Mouse (Mus musculus): Measurements from ENCODE around the gene Zfp985. TPM values are rescaled to one million over a fixed set of nuclear protein-coding genes. Genes with fewer than 3 reads are reported as not detected.
A peak's percentile ranks its signal among the peaks of the same experiment; 100 is the strongest.
"Not testable (repeated sequence)": the region's sequence is repeated elsewhere in the genome, so short reads cannot be mapped to it uniquely, and the experiment has no call there.

Zfp985 gene
- not detected in 2 replicates for total RNA-seq (2017)

DNA sequence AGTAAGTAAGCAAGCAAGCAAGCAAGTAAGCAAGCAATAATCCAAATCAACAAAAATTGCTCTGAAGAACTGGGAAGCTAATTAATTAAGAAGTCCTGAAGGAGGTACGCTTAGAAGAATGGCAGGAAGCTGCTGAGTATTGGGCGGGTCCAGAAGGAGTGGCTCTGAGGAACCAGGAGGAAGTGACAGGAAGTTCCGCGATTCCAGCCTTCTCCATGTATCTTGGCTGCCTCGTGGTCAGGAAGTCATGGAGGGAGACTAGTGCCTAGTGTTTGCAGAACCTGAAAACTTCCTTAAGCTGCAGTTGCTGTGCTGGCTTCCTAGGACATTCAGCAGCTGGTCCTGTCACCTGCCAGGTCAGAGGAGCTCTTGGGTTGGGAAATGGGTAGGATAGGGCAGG lies at the start of gene Zfp985:
Zfp985 (plus strand) TSS at position 207 of the 400 bp plus-strand sequence.
- not testable (repeated sequence) for ATAC-seq (ENCODE audit: extremely low read depth, insufficient number of reproducible peaks, low FRiP score, poor library complexity, severe bottlenecking)

DNA sequence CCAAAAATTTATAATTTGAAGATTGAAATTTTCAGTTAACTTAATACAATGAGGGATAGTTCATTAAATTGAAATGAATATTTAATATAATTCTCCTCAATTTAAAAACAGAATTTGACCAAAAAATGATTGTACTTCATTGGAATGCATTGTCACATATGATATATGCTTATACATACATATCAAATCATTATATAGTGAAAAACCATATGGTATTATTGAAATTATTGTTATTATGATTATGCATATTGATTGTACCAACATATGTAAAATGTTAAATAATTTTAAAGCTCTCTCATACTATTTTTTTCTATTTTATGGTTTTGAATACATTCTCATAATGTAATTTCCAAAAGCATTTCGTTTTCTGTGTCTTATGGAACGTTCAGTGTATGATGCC lies 43.9 kb upstream of the Zfp985 start:
- ATAC-seq (ENCODE audit: extremely low read depth, insufficient number of reproducible peaks, low FRiP score, poor library complexity, severe bottlenecking), result no peak

DNA sequence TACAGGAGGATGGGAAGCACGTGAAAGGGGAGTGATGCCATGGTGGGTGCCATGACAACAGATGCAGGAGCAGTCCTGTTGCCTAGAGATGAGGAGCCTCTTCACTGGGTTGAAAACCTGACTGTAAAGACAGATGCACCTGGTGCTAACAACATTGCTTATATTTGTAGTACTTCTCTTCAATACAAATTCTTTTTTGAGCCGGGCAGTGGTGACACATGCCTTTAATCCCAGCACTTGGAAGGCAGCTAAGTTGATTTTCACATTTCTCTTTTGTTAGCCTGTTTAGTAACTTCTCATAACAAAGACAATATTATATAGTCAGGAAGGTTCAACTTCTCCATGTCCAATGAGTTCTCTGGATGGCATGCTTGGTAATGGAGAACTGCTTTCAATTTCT lies 34.1 kb upstream of the Zfp985 start:
- no peak for ATAC-seq (ENCODE audit: extremely low read depth, insufficient number of reproducible peaks, low FRiP score, poor library complexity, severe bottlenecking)

DNA sequence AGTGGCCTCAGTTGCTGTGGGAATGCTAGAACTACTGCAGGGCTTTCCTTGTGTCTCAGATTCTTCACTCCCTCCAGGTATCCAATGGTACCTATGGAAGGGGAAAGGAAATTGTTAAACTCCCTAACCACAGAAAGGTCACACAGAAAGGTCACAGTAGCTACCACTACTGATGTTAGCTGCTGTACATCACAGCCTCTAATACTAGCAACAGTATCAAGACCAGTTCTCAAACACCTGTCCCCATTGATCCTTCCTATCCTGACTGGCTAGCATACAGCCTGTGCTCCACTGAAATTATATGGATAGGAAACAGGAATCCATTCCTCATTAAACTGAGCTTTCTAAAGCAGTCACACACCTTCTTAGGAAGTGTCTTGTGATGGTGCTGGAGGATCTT lies 33.0 kb upstream of the Zfp985 start:
- 0 out of 2 replicates have a peak, but pooled peaks have one; percentile 6 for ATAC-seq (ENCODE audit: extremely low read depth, insufficient number of reproducible peaks, low FRiP score, poor library complexity, severe bottlenecking)

DNA sequence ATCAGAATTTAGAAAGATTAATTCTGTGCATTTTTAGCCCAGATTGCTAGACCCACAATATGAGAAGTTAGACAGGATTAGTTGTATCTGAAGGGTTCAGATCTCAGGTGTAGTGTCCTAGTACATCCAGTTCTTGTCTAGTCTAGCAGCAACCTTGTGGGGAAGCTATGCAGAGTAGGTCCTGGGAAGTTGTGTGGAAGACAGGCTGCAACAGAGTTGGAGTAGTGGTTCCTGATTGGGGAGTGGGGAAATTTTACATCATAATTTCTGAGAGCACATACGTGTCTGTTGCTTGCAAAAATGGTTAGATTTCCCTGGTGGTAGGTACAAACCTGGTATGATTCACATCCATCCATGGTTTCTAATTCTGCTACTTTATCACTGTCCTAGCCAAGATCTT lies 28.0 kb upstream of the Zfp985 start:
- ATAC-seq (ENCODE audit: extremely low read depth, insufficient number of reproducible peaks, low FRiP score, poor library complexity, severe bottlenecking), result no peak

DNA sequence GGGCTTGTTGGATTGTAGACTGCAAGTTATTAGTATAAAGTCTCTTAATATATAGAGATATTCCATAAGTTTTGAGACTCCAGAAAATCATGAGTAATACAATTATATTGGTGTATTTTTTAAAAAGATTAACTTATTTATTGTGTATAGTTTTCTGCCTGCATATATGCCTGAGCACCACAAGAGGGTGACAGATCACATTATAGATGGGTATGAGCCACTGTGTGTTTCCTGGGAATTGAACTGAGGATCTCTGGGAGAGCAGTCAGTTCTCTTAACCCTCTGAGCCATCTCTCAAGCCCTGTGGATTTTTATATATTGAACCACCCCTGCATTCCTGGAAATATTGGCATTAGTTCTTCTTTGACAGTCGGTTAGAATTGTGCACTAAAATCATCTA lies 22.7 kb upstream of the Zfp985 start:
- no peak for ATAC-seq (ENCODE audit: extremely low read depth, insufficient number of reproducible peaks, low FRiP score, poor library complexity, severe bottlenecking)

DNA sequence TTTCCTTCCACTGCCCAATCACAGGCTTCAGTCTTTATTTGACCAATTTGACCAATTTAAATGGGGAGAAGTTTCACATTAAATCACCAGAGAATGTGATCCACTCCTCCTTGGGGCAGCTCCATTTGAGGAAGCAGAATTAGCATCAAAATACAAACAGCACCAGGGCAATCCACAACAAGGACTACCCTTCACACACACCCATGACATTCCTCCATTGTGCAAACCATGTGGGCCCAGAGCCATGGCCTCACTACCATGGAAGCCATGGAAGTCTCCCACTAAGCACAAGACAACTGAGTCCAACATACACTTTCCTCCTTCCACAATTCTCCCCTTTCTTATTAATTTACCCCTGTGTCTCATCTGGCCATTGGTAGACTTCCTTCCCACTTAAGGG lies 17.2 kb upstream of the Zfp985 start:
- not testable (repeated sequence) for ATAC-seq (ENCODE audit: extremely low read depth, insufficient number of reproducible peaks, low FRiP score, poor library complexity, severe bottlenecking)

DNA sequence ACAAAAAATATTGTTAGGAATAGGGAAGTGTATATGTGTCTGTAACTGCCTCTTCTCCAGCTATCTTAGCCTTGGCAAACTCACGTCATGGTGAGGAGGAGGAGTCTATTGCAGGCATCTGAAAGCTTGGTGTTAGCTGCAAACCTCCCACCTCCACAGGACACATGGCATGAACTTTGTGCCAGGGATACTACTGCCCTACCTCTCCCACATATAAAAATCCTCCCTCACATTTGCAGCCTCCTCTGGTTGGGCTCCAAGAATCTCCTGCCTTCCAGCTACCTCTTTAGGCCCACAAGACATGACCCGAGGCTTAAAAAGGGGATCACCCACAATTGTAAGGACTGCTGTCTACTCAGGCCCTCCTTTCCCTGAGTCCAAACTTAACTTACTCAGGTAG lies 15.4 kb upstream of the Zfp985 start:
- ATAC-seq (ENCODE audit: extremely low read depth, insufficient number of reproducible peaks, low FRiP score, poor library complexity, severe bottlenecking), result no peak

DNA sequence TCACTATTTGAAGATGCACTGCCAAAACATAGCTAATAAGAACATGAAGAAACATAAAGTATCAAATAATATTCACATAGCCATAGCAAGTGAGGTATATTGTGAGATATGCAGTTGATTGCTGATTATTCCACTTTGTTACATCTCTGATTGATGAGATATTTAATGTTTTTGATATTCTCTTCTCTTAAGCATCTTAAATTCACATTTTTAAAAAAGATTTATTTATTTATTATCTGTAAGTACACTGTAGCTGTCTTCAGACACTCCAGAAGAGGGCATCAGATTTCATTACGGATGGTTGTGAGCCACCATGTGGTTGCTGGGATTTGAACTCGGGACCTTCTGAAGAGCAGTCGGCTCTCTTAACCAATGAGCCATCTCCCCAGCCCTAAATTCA lies 13.2 kb upstream of the Zfp985 start, which contains the start of gene Gm16503:
Gm16503 (plus strand) TSS at position 301 of the 400 bp plus-strand sequence.
- ATAC-seq (ENCODE audit: extremely low read depth, insufficient number of reproducible peaks, low FRiP score, poor library complexity, severe bottlenecking), result not testable (repeated sequence)

DNA sequence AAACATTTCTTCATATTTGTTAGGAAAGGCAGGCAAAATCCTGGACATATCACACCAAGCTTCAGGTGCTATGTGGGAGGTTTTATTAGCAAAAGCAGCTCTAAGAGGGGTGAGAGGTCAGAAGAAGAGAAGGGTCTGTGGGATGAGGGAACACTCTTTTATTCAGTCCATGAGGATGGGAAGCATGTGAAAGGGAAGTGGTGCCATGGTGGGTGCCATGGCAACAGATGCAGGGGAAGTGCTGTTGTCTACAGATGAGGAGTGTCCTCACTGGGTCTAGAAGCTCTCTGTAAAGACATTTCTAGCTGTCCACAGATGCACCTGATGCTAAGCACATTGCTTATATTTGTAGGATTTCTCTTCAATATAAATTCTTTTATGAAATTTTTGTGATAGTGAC lies 12.0 kb upstream of the Zfp985 start:
- ATAC-seq (ENCODE audit: extremely low read depth, insufficient number of reproducible peaks, low FRiP score, poor library complexity, severe bottlenecking), result no peak

DNA sequence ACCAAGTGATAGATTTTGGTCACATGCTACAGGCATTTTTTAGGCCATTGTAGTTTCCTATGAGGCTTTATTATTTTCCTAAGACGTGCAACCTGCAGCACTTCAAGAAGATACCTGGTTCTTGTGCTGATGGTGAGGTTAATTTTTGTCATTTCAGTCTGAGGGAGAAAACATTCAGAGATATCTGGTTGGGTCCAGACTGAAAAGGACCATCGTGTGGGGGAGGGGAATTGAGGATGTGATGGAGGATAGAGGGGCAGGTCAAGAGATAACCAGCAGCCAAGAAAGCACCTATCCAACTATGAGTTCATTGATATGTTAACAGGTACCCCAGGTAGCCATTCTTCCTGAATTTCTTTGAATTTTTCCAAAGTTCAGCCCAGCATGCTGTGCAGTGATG lies 1.3 kb downstream of the Zfp985 start:
- ATAC-seq (ENCODE audit: extremely low read depth, insufficient number of reproducible peaks, low FRiP score, poor library complexity, severe bottlenecking), result not testable (repeated sequence)

DNA sequence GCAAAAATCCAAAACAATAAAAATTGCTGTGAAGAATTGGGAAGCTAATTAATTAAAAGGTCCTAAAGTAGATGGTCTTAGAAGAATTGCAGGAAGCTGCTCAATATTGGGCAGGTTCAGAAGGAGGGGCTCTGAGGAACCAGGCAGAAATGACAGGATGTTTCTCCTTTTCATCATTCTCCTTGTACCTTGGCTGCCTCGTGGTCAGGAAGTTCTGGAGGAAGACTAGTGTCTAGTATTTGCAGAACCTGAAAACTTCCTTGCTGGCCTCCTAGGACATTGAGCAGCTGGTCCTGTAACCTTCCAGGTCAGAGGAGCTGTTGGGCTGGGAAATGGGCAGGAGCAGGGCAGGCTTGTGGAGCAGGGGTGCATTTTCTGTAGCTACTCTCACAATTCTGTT lies 3.8 kb downstream of the Zfp985 start:
- ATAC-seq (ENCODE audit: extremely low read depth, insufficient number of reproducible peaks, low FRiP score, poor library complexity, severe bottlenecking), result not testable (repeated sequence)

DNA sequence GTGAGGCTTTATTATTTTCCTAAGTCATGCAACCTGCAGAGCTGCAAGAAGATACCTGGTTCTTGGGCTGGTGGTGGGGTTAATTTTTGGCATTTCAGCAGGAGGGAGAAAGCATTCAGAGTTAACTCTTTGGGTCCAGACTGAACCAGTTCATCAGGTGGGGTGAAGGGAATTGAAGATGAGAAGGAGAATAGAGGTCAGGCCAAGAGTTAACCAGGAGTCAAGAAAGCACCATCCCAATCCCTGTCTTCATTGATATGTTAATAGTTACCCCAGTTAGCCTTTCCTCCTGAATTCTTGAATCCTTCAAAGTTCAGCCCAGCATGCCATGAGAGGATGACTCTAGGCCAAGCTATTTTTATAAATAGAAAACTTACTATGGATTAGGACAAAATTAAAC lies 4.9 kb downstream of the Zfp985 start:
- not testable (repeated sequence) for ATAC-seq (ENCODE audit: extremely low read depth, insufficient number of reproducible peaks, low FRiP score, poor library complexity, severe bottlenecking)

DNA sequence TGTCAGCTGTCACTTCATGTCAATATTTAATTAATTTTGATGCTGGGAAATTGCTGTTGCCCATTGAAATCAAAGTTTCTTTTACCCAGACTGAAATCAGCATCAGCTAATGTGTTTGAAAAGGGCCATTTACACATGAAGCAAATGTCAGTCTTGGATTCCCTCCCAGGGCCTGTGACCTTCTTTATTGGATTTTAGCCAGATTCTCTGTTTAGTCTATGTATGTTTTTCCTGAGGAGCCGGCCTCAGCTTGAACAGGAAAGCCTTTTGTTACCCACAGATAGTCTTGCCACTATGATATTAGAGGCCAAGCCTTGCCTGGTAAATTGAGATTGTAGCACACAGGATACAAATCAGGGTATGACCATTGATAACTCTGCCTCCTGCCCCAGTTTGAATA lies 6.0 kb downstream of the Zfp985 start:
- ATAC-seq (ENCODE audit: extremely low read depth, insufficient number of reproducible peaks, low FRiP score, poor library complexity, severe bottlenecking), result not testable (repeated sequence)

DNA sequence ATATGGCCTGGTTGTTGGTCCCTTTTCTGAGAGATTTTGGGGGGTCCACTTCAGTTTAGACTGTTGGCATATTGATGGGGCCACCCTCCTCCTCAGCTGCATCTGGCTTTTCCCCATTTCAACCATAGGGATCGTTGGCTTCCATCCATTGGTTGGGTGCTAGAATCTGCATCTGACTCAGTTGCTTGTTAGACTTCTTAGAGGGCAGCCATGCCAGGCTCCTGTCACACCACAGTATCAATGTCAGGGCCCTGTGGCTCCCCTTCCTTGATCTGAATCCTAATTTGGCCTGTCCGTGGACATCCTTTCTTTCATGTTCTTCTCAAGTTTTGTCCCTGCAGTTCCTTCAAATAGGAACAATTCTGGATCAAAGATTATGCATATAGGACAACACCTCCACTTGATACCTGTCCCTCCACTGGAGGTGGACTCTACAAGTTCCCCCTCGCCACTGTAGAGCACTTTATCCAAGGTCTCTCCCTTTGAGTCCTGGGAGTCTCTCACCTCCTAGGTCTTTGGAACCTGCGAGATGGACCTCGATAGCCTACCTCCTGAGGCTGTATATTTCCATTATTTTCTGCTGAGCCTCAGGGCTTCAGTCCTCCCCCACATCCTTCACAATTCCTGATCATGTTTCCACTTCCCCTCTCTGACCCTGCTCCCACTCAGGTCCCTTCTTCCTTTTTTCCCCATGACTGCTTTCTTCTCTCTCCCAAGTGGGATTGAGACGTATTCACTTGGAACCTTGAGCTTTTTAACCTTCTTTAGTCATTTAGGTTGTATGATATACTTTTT lies 12.5 kb downstream of the Zfp985 start:
- no peak for ATAC-seq (ENCODE audit: extremely low read depth, insufficient number of reproducible peaks, low FRiP score, poor library complexity, severe bottlenecking)

DNA sequence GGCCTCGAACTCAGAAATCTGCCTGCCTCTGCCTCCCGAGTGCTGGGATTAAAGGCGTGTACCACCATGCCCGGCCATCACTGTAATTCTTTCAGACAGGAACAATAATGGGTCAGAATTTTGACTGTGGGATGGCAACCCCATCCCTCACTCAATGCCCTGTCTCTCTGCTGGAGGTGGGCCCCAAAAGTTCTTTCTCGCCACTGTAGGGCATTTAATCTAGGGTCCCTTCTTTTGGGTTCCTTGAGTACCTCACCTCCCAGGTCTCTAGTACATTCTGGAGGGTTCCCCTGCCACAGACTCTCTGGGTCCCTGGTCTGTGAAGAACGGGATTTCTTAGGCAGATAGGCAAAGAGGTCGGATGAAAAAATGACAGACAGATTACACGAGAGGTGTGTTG lies 18.1 kb downstream of the Zfp985 start:
- not testable (repeated sequence) for ATAC-seq (ENCODE audit: extremely low read depth, insufficient number of reproducible peaks, low FRiP score, poor library complexity, severe bottlenecking)

DNA sequence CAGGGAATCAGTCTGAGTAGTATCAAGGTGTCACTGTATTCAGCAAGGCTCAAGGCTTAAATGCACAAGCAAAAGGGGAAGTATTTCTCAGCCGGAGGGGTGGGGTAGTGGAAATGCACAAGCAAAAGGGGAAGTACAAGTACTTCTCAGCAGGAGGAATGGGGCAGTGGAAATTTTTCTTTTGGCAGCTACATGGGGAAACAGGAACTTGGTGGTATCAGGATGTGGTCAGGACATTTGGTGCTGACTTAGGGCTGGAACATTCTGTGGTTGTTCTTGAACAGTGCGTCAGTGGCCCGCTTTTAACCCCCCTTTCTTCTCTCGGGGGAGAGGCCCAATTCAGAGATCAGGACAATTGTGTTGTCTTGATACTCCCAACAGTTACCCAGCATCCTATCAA lies 26.3 kb downstream of the Zfp985 start:
- ATAC-seq (ENCODE audit: extremely low read depth, insufficient number of reproducible peaks, low FRiP score, poor library complexity, severe bottlenecking), result not testable (repeated sequence)

DNA sequence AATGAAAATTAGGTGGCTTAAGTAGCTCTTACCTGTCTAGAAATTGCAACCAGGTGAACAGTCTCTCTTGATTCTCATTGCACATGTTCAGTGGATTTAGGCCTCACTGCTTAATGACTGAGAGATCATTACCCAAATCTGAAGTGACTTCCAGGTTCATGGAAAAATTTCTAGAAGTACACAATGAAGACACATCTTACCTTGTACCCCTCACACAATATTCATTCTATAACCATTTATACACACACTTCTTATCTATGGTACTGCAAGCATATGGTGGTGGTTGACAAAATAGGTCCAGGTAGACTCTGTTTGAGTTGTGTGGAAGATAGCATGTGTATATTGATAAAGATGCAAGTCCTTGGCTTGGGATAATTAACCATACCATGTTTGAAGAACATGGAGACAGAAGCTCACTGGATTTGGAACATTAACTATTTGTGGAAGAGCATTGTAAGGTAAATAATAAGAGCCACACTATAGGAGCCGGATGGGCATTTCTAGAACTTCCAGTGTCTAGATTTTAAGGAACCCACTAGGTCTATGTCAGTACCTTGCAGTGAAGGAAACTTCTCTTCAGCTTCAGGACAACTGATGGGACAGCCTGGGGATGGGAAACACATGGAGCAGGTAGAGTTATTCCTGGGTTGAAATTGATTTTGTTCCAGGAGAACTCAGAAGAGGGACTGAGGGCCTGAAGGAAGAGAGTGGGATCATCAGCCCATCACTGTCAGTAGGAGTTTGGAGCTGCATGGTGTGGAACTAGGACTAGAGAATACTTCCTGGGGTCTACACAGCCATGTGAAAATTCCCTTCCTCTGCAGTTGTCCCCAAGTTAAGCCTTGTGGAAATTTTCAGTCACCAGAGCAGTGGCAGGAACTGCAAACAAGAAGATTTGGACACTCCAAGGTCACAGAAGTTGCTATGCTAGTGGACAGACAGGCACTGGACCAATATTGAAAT lies 33.7 kb downstream of the Zfp985 start:
- ATAC-seq (ENCODE audit: extremely low read depth, insufficient number of reproducible peaks, low FRiP score, poor library complexity, severe bottlenecking), result no peak

DNA sequence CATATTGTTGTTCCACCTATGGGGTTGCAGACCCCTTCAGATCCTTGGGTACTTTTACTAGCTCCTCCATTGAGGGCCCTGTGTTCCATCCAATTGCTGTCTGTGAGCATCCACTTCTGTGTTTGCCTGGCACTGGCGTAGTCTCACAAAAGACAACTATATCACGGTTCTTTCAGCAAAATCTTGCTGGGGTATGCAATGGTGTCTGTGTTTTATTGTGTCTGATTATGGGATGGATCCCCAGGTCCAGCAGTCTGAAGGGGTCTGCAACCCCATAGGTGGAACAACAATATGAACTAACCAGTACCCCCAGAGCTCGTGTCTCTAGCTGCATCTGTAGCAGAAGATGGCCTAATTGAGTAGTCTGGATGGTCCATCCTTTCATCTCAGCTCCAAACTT lies 41.6 kb downstream of the Zfp985 start:
- ATAC-seq (ENCODE audit: extremely low read depth, insufficient number of reproducible peaks, low FRiP score, poor library complexity, severe bottlenecking), result not testable (repeated sequence)

DNA sequence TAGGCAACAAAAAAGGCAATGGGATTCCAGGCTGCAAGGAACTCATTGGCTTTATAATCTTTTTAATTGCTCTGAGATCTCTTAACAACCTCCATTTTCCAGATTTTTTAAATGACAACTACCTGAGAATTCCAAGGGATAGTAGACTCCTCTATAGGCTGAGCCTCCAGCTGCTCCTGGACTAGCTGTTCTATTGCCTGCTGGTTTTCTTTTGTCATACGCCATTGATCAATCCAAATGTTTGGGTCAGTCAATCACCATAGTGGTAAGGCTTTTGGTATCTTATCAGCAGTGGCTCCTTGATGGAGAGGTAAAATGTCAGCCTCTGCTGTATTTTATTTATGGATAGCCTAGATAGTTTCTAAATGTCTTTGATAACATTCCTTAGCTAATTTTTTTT lies 44.6 kb downstream of the Zfp985 start:
- no peak for ATAC-seq (ENCODE audit: extremely low read depth, insufficient number of reproducible peaks, low FRiP score, poor library complexity, severe bottlenecking)
